Mouse (Mus musculus) right cerebral cortex, postnatal 10 days (tissue): ENCODE measurements around the gene Aggf1.

ENCODE experiments used
- DNase-seq, 2 experiments: peaks; one replicate each; pipeline ENCODE4 v3.0.0; 2021; ENCODE audit warnings: low spot score in 2 of 2

Gene Aggf1

GRCm38 (mm10) chr13:95332086-95332899, 42.9 kb downstream of the Aggf1 start:
- DNase-seq: no peak

GRCm38 (mm10) chr13:95330507-95330906, 44.6 kb downstream of the Aggf1 start:
- no peak for DNase-seq

GRCm38 (mm10) chr13:95328767-95329166, 46.4 kb downstream of the Aggf1 start:
- DNase-seq: no peak

- DNase-seq: peak; percentile 80
Observed at GRCm38 (mm10) chr13:95327345-95327741, 47.8 kb downstream of the Aggf1 start.

- DNase-seq: no peak
Observed at GRCm38 (mm10) chr13:95326611-95327344, 48.4 kb downstream of the Aggf1 start.

DNA sequence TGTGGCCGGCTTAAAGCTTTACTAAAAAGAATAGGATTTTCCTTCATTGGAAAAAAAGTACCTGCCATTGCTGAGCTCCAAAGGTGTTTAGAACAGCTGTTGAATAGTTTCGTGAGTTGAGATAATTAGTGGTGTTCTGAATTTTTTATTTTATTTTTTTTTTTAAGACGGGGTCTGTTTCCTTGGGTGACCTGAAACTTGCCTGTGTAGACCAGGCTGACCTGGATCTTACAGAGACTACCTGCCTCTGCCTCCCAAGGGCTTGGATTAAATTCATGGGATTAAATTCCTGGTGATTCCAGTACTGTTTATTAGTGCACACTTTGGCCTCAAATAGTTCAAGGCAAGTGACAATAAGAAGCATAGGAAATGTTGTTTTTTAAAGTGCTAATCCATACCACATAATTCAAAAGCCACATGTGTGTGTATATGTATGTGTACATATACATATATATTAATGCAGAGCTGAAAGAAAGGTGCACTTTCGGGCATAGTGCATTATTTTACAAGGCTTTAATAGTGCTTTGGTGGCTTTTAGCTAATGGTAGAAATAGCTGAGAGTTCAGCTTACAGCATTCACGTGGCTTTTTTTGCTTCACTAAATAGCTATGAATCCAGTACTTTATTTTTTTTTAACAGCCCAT, 49.1 kb downstream of the Aggf1 start:
- DNase-seq: no peak

- DNase-seq: peak; percentile 81 to 86
Observed at GRCm38 (mm10) chr13:95325080-95325906, 49.9 kb downstream of the Aggf1 start.

- peak; percentile 54 to 56 for DNase-seq
Observed at GRCm38 (mm10) chr13:95324626-95325079, 50.5 kb downstream of the Aggf1 start.

GRCm38 (mm10) chr13:95323950-95324625, 51.1 kb downstream of the Aggf1 start:
- peak; percentile 75 to 85 for DNase-seq

DNA sequence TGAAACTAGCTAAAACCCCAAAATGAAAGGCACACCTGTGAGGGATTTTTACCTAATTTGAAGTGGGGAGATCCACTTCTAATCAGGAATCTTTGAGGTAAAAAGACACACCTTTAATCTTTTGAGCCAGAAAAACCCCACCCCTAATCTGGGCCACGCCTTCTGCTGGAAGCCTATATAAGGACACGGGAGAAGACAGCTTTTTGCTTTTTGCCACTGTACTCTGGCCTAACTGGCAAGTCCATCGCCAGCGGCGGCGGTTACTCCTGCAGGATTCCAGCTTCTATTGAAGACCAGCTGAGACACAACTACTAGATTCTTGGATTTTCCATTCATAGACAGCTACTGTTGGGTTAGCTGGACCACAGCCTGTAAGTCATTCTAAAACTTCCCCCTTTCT, 51.8 kb downstream of the Aggf1 start, which contains the start of gene Zbed3:
Gene Zbed3, plus strand, starts transcription at position 213 of the 400 bp plus-strand sequence.
- no peak for DNase-seq

DNA sequence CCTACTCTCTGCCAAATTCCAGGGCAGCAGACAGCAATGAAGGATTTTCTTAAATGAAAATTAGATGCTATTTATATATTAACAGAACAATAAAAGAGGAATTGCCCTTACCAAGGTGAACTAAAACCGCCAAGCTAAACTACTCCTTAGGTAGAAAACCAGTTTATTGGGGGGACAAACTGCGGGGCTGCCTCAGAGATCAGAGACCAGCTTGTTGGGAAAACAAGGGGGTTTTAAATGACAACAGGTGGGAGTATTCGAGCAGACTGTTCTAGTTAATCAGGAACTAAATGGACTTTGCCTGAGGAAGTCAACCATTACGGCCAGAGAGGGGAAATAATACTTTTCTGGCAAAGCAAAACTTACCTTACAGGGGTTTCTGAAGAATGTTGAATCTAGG, 54.7 kb downstream of the Aggf1 start:
- no peak for DNase-seq

DNA sequence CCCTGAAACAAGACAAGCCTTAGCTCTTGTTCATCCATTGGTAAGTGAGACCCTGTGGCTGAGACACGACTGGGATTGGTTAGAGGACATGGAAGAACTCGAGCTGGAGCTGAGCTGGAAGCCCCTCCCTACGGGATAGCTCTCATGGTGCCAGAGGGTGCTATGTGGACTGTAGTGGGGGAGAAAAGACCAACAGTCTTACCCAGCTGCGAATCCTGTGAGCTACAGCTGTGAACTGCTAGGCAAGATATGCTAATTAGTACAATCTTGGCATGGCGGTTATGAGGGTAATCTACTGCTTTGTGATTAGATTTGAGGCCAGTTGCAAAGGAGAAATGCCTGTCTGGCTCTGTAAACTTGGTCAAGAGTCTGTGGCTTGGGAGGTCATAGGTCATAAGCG, 56.0 kb downstream of the Aggf1 start:
- no peak for DNase-seq

DNA sequence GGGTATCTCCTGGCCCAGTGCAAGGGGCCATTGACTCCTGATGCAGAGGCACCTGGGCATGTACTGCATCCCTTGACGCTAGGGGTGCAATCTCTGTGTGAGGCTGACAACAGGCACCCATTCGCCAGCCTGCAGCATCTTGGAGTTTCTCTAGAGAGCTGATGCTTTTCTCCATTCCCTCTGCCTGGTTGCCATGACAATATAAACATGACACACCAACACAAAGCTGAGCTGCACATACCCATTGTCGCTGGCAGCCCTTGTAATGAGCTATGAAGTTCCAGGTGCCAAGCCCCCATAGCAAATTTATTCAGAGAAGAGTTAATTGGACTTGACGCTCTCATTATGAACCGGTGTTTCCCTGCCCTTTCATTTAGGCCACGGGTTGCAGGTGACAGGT, 63.1 kb downstream of the Aggf1 start:
- peak; percentile 46 to 70 for DNase-seq

GRCm38 (mm10) chr13:95307100-95307655, 68.0 kb downstream of the Aggf1 start:
- DNase-seq: no peak

GRCm38 (mm10) chr13:95306596-95306995, 68.6 kb downstream of the Aggf1 start:
- DNase-seq: no peak
